Mouse (Mus musculus) Patski (cell line): ENCODE results near the gene Osbpl6. TPM values are rescaled to one million over a fixed set of nuclear protein-coding genes. Genes with fewer than 3 reads are reported as not detected.

Experiments used
- ATAC-seq: fragments of 100-300 bp; one replicate; pipeline ENCODE4 v1.8.0; 2021
- CTCF ChIA-PET: fragments of 350-600 bp; sonication (Branson Sonifier 250); formaldehyde crosslinking; loops from one replicate; lab custom pipeline; 2022; ENCODE audit warnings: inconsistent platforms; lab: Charles Lee
- POLR2A ChIA-PET: fragments of 350-600 bp; sonication (Branson Sonifier 250); formaldehyde crosslinking; loops from one replicate; lab custom pipeline; 2022; ENCODE audit warnings: antibody characterized with exemption, inconsistent platforms; lab: Charles Lee
- DNase-seq: peaks from one replicate; pipeline ENCODE4 v3.0.0-alpha.2; 2011; ENCODE audit warnings: low read depth, low spot score
- H3K27me3 ChIP-seq: fragments of 371-371 bp; one replicate; pipeline ENCODE4 v1.5.1; 2021
- CTCF ChIP-seq: fragments of 100-300 bp; IDR thresholded peaks from one replicate; pipeline ENCODE4 v1.5.1; 2021
- in situ Hi-C: fragments of 300-500 bp; cut with MboI; formaldehyde crosslinking; loops from 3 replicates; pipeline ENCODE4 v1.11.1; 2018; ENCODE audit warnings: low pct_unique_long_range_greater_than_20kb, mixed read lengths
- polyA plus RNA-seq: library from polyadenylated mRNA; unstranded; gene quantifications from one replicate; pipeline ENCODE4 v1.2.3, GENCODE M21; 2021

Gene Osbpl6
- polyA plus RNA-seq, 1 experiment from 2014 or later: 10.5 TPM

DNA sequence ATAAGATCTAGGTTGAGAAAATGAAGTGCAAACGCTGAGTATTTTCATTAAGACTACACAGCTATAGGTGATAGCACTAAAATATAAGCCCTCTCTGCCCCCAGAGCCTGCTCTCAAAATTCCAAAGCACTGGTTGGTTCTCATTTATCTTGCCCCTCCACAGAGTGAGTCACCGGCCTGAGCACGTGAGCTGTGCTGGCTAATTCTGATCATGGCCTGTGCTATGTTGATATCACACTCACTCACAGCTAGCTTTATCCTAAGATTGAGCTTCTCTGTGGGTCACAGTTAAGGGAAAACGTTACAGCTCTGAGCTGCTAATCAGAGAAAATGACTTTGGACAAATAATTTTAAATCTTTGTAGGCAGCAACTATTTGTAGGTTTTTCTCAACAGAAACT, 34.1 kb upstream of the Osbpl6 start:
- in situ Hi-C loops: loop anchor here (5.0 kb wide), 1 partner anchor 250 kb away; no protein-coding TSS in a partner anchor
- DNase-seq: no peak

DNA sequence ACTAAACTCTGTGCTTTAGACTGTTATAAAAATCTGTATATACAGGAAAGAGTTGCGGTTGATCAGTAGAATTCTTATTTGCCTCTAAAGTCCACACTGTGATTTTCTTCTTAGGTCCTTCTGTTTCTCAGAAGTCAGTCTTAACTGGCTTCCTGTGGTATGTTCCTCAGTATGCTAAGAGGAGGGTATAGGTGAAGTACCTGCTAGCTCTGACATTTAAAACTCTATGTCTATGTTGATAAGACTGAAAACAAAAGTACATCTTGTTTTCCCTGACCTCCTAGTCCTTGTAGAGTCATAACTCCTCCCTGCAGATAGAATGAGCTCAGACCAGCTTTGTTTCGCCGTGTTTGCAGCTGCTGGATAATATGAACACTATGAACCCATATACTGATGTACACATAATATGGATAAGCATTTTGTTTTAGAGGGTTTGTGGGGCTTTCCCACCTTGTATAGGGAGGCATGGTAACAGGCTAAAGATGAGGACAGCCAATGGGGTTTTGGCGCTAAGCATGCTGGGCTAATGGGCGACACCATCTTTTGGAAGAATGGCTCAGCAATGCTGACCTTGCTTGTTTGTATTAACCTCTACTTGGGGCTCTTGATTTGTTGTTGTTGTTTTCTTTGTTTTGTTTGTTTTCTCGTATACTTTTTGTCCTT, 31.6 kb upstream of the Osbpl6 start:
- ATAC-seq: no peak
- in situ Hi-C loops: loop anchor here (5.0 kb wide), 1 partner anchor 248 kb away; no protein-coding TSS in a partner anchor
- POLR2A ChIA-PET: no interaction called here

More for the DNA sequence above, 34.1 kb upstream of the Osbpl6 start:
- H3K27me3 ChIP-seq: no peaks in the 10 kb centered on the region
- CTCF ChIA-PET: interaction anchor here (1.2 to 7.7 kb wide), 2 partner anchors 21 to 248 kb away, joined by 3 to 97 read pairs; no protein-coding TSS in a partner anchor
- POLR2A ChIA-PET: no interaction called here
- no peak for ATAC-seq
- no peak for TF ChIP-seq CTCF

DNA sequence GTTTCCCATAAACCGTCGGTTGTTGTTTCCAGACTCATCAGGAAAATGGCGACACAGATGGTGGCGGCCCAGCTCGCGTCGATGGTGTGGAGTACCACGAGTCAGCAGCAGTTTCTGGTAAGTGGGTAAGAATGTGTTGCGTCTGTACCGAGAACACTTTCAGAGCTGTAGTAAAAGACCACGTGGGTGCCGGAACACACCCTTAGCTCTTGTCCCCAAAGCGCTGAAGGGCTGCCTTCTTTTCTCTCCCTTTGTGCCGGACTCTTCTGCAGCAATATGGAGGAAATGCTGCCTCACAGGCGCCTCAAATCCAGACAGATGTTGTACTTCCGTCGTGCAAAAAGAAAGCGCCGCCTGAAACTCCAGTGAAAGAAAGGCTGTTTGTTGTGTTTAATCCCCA, 27.7 kb upstream of the Osbpl6 start:
- ATAC-seq: no peak
- ChIA-PET POLR2A (interaction anchor here (0.7 kb wide), 1 partner anchor 236 kb away, joined by 3 read pairs; no protein-coding TSS in a partner anchor), CTCF (interaction anchor here (1.3 kb wide), 1 partner anchor 244 kb away, joined by 3 read pairs; no protein-coding TSS in a partner anchor)
- TF ChIP-seq CTCF: no peak
- H3K27me3 ChIP-seq: no peaks in the 10 kb centered on the region
- DNase-seq: no peak
- in situ Hi-C loops: no loop called here

More for the DNA sequence above, 31.6 kb upstream of the Osbpl6 start:
- CTCF ChIA-PET: interaction anchor here (1.1 to 1.5 kb wide), 2 partner anchors 8 to 243 kb away, joined by 3 to 5 read pairs; no protein-coding TSS in a partner anchor
- no peaks in the 10 kb centered on the region for H3K27me3 ChIP-seq
- DNase-seq: no peak
- no peak for TF ChIP-seq CTCF

DNA sequence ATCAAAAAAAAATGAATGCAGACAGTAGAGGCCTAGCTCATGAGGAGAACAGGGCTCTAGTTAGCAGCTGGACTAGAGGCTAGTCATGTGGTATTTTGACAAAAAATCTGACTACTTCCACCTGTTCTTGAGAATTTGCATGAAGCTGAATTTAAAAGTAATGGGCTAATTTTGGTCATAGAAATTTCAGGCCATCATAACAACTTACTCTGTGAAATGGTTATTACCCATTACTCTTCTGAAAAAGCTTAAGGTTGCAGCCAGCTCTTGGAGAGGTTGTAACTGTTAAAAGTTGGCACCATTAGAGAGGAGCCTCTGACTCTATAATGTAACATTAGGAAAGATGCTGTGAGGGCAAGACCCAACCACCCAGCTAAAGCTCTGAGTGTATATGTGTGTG, 19.8 kb upstream of the Osbpl6 start:
- TF ChIP-seq CTCF: no peak
- ATAC-seq: no peak
- H3K27me3 ChIP-seq: no peaks in the 10 kb centered on the region
- ChIA-PET CTCF (interaction anchor here (1.0 kb wide), 1 partner anchor 19 kb away, joined by 3 read pairs; no protein-coding TSS in a partner anchor), POLR2A (interaction anchor here (0.7 kb wide), 1 partner anchor 176 kb away, joined by 5 read pairs; no protein-coding TSS in a partner anchor)
- in situ Hi-C loops: no loop called here
- no peak for DNase-seq

DNA sequence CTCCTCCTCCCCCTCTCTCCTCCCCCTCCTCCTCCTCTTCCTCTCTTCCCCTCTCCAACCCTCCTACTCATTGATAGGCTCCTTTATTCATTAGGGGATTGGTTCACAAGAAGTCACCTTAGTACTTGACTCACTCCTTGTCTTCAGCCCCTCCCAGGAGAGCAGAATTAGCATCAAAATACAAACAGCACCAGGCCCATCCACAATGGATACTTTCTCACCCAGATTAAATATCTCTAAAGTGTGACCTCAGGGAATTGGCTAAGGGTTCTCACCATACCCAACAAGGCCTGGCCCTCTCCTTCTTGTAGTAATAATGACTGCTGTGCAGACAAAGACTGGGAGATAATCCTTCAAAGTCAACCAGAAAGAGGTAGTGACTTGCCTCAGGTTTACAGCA, 6.1 kb upstream of the Osbpl6 start:
- ATAC-seq (no peak), DNase-seq (no peak)
- in situ Hi-C loops: loop anchor here (10.0 kb wide), 1 partner anchor 215 kb away; no protein-coding TSS in a partner anchor
- ChIA-PET CTCF (no interaction called here), POLR2A (no interaction called here)
- TF ChIP-seq CTCF: no peak
- peaks cover 11% of the 10 kb centered on the region for H3K27me3 ChIP-seq

DNA sequence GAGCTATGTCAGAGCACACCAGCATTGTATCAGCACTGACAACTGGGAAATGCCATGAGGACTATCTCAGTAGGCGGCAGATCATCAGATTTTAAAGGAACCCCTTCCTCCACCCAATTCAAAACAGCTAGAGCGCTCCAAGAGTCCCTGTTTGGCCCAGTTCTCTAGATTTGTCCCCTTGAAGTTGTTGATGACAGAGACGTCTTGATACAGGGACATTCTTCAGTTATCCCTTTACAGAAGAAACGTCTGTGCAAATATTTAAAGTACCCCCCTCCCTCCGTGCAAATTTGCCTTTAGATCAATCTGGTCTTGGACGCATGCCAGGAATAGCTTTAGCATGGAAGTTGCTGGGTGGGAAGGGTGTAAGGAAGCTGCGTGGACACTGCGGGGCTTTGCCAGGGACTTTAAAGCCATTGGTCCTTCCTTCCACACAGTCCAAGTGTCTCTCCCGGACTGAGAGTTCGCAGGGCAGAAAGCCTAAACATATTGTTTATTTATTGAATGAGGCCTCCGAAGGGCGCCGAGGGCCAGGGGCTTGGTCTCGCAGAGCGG, 635 bp upstream of the Osbpl6 start:
- POLR2A ChIA-PET: interaction anchor here (1.0 to 1.2 kb wide), 2 partner anchors 10 to 212 kb away, joined by 3 read pairs; no protein-coding TSS in a partner anchor
- CTCF ChIA-PET: interaction anchor here (1.3 to 2.4 kb wide), 3 partner anchors 11 to 216 kb away, joined by 4 to 10 read pairs (median 7); no protein-coding TSS in a partner anchor
- DNase-seq (no peak), ATAC-seq (no peak)
- in situ Hi-C loops: loop anchor here (10.0 kb wide), 1 partner anchor 209 kb away; no protein-coding TSS in a partner anchor
- H3K27me3 ChIP-seq: peaks cover 13% of the 10 kb centered on the region
- TF ChIP-seq CTCF: no peak

DNA sequence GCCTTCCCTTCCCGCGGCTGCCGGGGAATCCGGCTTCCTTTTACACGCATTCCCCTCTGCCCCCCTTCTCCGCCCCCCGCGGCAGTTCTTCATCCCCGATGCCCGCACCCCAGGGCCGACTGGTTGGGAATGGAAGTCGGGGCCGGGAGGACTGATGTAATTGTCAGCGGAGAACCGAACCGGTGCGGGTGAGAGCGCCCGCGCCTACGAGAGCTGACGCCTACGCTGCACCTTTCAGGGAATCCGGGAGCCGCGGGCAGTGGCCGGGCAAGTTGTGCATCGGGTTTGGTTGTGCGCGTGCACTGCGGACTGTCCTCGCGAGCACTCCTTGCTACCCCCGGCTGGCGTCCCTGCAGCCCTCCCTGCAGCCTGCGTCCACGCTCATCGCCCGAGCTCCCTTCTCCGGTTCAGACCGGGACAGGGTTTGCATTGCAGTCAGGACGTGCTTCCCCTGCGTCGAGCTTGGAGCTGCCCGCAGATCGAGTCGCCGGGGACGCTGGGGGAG, 681 bp downstream of the Osbpl6 start:
- H3K27me3 ChIP-seq: peaks cover 13% of the 10 kb centered on the region
- TF ChIP-seq CTCF: no peak
- ATAC-seq (peak; percentile 64), DNase-seq (no peak)
- POLR2A ChIA-PET: no interaction called here
- CTCF ChIA-PET: interaction anchor here (1.3 to 2.4 kb wide), 3 partner anchors 11 to 215 kb away, joined by 3 to 10 read pairs (median 4); no protein-coding TSS in a partner anchor
- in situ Hi-C loops: loop anchor here (10.0 kb wide), 1 partner anchor 208 kb away; no protein-coding TSS in a partner anchor

DNA sequence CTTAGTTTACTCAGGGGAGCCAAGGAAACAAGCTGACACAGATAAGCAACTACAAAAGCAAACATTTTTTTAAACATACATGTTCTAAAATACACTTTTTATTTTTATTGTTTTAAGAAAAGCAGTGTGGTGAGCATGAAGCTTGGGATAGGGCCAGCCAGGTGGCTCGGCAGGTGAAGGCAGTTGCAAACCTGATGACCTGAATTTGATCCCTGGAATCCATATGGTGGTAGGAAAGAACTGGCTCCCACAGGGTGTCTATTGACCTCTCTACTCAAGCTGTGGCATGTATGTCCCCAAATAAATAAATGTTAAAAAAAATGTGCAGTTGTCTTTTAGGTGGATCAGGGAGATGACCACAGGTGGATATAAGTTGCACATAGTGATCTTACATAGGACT, 3.2 kb downstream of the Osbpl6 start:
- POLR2A ChIA-PET: no interaction called here
- no peak for TF ChIP-seq CTCF
- ATAC-seq: no peak
- DNase-seq: no peak
- H3K27me3 ChIP-seq: peaks cover 8% of the 10 kb centered on the region
- in situ Hi-C loops: loop anchor here (10.0 kb wide), 1 partner anchor 205 kb away; no protein-coding TSS in a partner anchor
- CTCF ChIA-PET: no interaction called here

DNA sequence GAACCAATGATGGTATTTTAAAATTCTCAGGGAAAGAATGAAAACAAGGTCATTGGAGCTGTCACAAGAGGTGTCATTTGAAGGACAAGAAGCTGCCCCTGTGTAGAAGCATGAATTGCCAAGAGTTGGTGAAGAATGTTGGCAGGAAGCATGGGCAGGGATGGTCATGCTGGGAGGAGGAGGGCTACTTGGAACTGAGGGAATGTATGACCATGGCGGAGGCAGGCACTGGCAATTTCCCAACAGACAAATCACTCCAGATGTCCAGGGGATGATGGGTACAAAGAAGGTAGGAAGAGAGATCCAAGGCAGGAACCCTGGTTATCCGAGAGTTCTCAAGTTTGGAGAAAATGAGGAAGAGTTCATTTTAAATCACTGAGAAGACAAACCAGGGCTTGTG, 3.7 kb downstream of the Osbpl6 start:
- ChIA-PET POLR2A (no interaction called here), CTCF (no interaction called here)
- no peak for TF ChIP-seq CTCF
- no peak for ATAC-seq
- in situ Hi-C loops: loop anchor here (10.0 kb wide), 1 partner anchor 205 kb away; no protein-coding TSS in a partner anchor
- no peak for DNase-seq
- H3K27me3 ChIP-seq: peaks cover 4% of the 10 kb centered on the region

DNA sequence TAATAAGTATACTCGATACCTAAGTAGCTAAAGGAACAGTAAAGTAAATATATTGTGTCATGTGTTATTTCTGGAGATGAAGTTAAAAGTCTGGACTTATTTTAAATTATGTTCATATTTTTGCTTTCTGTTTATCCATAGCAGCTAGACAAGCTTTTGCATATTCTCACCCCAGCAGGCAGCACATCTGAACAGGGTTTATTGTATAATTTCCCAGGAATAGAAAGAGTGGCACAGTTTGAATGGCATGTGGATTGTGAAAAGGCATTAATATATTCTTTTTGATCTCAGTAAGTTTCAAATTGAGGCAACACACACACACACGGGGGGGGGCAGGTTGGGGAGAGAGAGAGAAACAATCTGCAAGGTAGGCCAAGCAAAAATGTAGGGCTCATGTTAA, 6.6 kb downstream of the Osbpl6 start:
- POLR2A ChIA-PET: interaction anchor here (0.6 kb wide), 1 partner anchor 78 kb away, joined by 3 read pairs; no protein-coding TSS in a partner anchor
- no peak for ATAC-seq
- in situ Hi-C loops: no loop called here
- no peak for DNase-seq
- CTCF ChIA-PET: interaction anchor here (2.1 kb wide), 1 partner anchor 205 kb away, joined by 7 read pairs; no protein-coding TSS in a partner anchor
- H3K27me3 ChIP-seq: no peaks in the 10 kb centered on the region
- TF ChIP-seq CTCF: no peak
